Mouse (Mus musculus): ENCODE measurements around the gene Dusp13.

Dusp13 gene

GRCm38 (mm10) chr14:21747436-21748141, 3.4 kb downstream of the Dusp13 start:
- no peak for DNase-seq (ENCODE audit: low read depth, low spot score)

- DNase-seq (ENCODE audit: low read depth, low spot score): no peak
These were observed 4.1 kb downstream of the Dusp13 start for GRCm38 (mm10) chr14:21746846-21747245.

- no peak for DNase-seq (ENCODE audit: low read depth, low spot score)
These were observed 4.7 kb downstream of the Dusp13 start for GRCm38 (mm10) chr14:21746251-21746650.

GRCm38 (mm10) chr14:21745149-21745548, 5.8 kb downstream of the Dusp13 start:
- no peak for DNase-seq (ENCODE audit: low read depth, low spot score)

- no peak for DNase-seq (ENCODE audit: low read depth, low spot score)
These were observed 6.8 kb downstream of the Dusp13 start for GRCm38 (mm10) chr14:21744169-21744568.

- no peak for DNase-seq (ENCODE audit: low read depth, low spot score)
These were observed 8.5 kb downstream of the Dusp13 start for GRCm38 (mm10) chr14:21742441-21742840.

GRCm38 (mm10) chr14:21741786-21742185, 9.2 kb downstream of the Dusp13 start:
- DNase-seq (ENCODE audit: low read depth, low spot score): peak; percentile 46

- DNase-seq (ENCODE audit: low read depth, low spot score): no peak
These were observed 9.7 kb downstream of the Dusp13 start for GRCm38 (mm10) chr14:21741314-21741713.

GRCm38 (mm10) chr14:21740345-21740744, 10.6 kb downstream of the Dusp13 start:
- no peak for DNase-seq (ENCODE audit: low read depth, low spot score)

- no peak for DNase-seq (ENCODE audit: low read depth, low spot score)
These were observed 17.7 kb downstream of the Dusp13 start for GRCm38 (mm10) chr14:21733131-21733905.

GRCm38 (mm10) chr14:21729936-21730335, 21.0 kb downstream of the Dusp13 start:
- no peak for DNase-seq (ENCODE audit: low read depth, low spot score)

GRCm38 (mm10) chr14:21729031-21729732, 21.8 kb downstream of the Dusp13 start:
- no peak for DNase-seq (ENCODE audit: low read depth, low spot score)

- DNase-seq (ENCODE audit: low read depth, low spot score): no peak
These were observed 28.8 kb downstream of the Dusp13 start for GRCm38 (mm10) chr14:21722021-21722698.

GRCm38 (mm10) chr14:21720430-21721205, 30.4 kb downstream of the Dusp13 start:
- no peak for DNase-seq (ENCODE audit: low read depth, low spot score)

- no peak for DNase-seq (ENCODE audit: low read depth, low spot score)
These were observed 31.2 kb downstream of the Dusp13 start for GRCm38 (mm10) chr14:21719646-21720383.

GRCm38 (mm10) chr14:21714486-21714885, 36.5 kb downstream of the Dusp13 start, which contains the start of gene Dupd1:
Gene Dupd1 (minus strand): TSS chr14:21714576.
- no peak for DNase-seq (ENCODE audit: low read depth, low spot score)

GRCm38 (mm10) chr14:21711231-21711630, 39.8 kb downstream of the Dusp13 start:
- DNase-seq (ENCODE audit: low read depth, low spot score): no peak

- no peak for DNase-seq (ENCODE audit: low read depth, low spot score)
These were observed 41.4 kb downstream of the Dusp13 start for GRCm38 (mm10) chr14:21709545-21709944.

GRCm38 (mm10) chr14:21706759-21707571, 44.0 kb downstream of the Dusp13 start:
- no peak for DNase-seq (ENCODE audit: low read depth, low spot score)
